Mouse (Mus musculus) CH12F3 (cell line): ENCODE results near the gene Gm8108.
"Not testable (repeated sequence)": the region's sequence is repeated elsewhere in the genome, so short reads cannot be mapped to it uniquely, and the experiment has no call there.

ENCODE experiments used
- in situ Hi-C: fragments of 300-500 bp; cut with MboI; formaldehyde crosslinking; loops from 2 replicates; pipeline ENCODE4 v1.14.3; 2020; ENCODE audit warnings: low sequenced_read_pairs

Gm8108 gene

DNA sequence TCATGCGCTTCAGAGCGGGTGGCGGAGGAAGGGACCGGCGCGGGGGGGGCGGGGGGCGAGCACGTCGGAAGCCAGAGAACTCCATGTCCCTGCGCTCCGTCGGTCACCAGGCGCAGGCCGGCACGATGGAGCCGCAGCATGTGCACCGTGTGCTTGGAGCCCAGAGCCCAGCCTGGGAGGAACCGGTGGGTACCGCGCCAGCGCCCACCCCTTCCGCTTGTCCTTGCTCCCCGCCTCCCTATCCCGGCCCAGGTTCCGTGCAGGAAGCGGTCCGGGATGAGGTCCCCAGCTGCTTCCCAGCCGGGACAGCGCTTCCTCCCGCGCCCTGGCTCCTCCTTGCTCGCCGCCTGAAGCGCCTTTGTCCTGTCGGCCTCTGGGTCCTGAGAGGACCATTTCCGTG lies at the start of gene Gm8108:
Gene Gm8108, plus strand, starts transcription at position 101 of the 400 bp plus-strand sequence.
- in situ Hi-C loops = not testable (repeated sequence)

DNA sequence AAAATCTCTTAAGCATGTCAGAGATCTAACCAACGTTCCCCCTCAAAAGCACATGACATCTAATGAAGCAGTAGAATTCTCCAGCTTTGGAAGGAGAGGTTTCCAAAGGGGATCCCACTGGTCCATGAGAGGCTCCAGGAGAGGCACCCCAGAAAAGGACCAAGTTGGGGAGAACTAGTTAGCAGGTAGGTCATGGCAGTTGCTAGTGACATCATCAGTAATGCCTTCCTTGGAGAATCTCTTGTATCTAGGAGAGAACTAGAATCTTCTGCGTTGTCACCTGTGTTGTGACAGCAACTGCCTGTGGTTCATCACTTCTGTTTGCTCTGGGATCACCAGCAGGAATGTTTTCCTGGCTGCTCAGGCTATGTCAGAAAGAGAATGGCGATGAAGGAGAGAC lies 26.5 kb upstream of the Gm8108 start, which contains the start of gene Gm3115:
Gene Gm3115, plus strand, starts transcription at position 301 of the 400 bp plus-strand sequence.
- in situ Hi-C loops = not testable (repeated sequence)

DNA sequence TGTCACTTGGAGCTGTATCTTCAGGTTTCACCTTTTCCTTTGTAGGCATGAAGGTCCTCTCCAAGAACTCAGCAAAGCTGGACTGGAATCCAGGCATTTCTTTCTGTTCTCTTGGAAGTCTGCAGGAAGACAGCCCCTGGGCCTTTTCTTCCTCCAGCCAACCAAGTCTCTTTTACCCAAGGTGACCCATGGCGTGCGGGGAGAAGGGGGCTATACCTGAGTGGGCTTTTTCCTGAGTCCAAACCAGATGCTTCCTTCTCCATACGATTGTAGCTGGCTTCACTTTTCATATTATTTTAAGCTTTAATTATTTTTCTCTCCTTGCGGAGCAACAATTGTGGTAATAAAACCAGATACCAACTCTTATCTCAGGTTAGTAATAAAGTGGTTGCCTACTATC lies 31.3 kb downstream of the Gm8108 start:
- in situ Hi-C loops = not testable (repeated sequence)

DNA sequence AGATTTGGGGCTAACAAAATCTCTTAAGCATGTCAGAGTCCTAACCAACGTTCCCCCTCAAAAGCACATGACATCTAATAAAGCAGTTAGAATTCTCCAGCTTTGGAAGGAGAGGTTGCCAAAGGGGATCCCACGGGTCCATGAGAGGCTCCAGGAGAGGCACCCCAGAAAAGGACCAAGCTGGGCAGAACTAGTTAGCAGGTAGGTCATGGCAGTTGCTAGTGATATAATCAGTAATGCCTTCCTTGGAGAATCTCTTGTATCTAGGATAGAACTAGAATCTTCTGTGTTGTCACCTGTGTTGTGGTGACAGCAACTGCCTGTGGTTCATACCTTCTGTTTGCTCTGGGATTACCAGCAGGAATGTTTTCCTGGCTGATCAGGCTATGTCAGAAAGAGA lies 54.4 kb downstream of the Gm8108 start, which contains the start of gene Gm3127:
Gene Gm3127, plus strand, starts transcription at position 301 of the 400 bp plus-strand sequence.
- in situ Hi-C loops = not testable (repeated sequence)

DNA sequence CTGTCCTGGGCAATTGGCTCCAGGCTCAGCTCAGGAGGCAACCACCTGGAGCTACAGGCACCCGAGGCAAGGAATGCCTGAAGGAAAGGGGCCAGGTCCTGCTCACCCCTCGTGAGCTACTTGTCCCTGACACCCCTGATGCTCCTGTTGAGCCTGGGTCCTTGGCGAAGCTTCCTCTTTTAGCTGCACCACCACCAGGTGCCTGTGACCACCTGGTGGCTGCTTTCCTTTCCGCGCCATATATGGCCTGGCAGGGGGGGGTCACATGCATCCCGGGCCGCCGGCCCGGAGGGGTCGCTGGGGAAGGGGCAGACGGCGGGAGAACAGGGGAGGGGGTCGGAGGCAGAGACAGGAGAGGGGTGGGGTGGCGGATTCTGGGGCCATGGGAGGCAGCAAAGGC lies 71.7 kb downstream of the Gm8108 start:
- in situ Hi-C loops = not testable (repeated sequence)
